Mouse (Mus musculus): ENCODE measurements around the gene Nes. TPM values are rescaled to one million over a fixed set of nuclear protein-coding genes. Genes with fewer than 3 reads are reported as not detected.

Gene Nes
- total RNA-seq, 2 experiments from 2014 or later: 5.7 to 6.2 TPM

DNA sequence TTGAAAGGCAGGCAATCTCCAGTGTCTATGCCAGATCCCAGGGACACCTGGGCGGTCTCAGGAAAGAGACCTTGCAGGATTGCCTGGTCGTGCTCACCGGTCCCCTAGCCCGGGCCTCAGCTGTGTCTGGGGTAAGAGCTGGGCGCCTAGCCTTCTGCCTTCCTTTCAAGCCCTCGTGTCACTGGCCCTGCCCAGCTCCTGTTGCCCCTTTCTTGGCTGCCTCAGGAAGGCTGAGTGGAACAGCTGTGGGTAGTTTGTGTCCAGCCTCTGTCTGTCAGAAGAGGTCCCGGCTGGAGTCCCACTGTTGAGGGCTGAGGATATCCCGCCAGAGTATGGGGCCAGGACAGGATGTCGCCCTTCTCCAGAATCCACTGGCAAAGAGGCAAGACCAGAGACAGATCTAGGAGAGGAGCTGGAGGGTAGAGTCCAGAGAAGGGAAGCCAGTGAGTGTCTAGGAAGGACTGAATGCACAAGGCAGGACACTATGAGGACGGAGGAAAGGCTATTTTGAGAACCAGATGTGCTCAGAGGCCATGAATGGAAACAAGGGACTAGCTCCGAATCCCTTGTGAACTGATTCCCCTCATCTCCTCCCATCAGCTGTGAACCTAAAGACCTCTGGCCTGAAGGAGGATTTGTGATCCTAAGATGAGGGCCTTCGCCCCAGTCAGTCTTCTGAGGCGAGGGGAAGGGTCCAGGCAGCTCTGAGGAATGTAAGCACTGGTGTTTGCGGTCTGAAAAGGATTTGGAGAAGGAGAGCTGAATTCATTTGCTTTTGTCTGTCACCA lies 2.9 kb downstream of the Nes start:
- intact Hi-C loops (cut with DNase I): no loop called here
- no peak overlapping the region for H3K27ac ChIP-seq
- TF ChIP-seq CTCF (IDR thresholded peaks at IDR 0.05): no peak
- DNase-seq (ENCODE audit: extremely low spot score in 1 of 2, low spot score in 2 of 2): no peak
- no peak overlapping the region for H3K4me3 ChIP-seq

DNA sequence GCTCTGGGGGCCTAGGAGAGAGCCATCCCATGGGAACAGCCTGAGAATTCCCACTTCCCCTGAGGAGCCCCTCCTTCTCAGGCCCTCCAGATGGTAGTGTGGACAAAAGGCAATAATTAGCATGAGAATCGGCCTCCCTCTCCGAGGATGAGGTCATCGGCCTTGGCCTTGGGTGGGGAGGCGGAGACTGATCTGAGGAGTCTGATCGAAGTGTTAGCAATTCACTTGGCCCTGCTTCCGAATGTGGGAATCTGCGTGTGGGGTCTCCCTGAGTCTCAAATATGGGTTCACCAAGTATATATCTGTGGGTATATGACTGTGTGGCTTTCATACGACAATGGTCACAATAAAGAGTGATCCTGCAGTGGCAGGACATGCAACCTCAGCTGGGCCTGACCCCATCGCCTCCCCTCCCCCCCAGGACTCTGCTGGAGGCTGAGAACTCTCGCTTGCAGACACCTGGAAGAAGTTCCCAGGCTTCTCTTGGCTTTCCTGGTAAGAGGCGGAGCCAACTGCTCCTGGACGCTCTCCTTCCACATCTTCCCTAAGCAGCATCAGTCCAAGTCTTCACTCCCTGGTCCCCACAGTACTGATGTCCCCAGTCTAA lies 3.6 kb downstream of the Nes start:
- no peak for DNase-seq (ENCODE audit: extremely low spot score in 1 of 2, low spot score in 2 of 2)
- intact Hi-C loops (cut with DNase I): no loop called here
- no peak overlapping the region for H3K27ac ChIP-seq
- no peak overlapping the region for H3K4me3 ChIP-seq
- TF ChIP-seq CTCF (IDR thresholded peaks at IDR 0.05): no peak

DNA sequence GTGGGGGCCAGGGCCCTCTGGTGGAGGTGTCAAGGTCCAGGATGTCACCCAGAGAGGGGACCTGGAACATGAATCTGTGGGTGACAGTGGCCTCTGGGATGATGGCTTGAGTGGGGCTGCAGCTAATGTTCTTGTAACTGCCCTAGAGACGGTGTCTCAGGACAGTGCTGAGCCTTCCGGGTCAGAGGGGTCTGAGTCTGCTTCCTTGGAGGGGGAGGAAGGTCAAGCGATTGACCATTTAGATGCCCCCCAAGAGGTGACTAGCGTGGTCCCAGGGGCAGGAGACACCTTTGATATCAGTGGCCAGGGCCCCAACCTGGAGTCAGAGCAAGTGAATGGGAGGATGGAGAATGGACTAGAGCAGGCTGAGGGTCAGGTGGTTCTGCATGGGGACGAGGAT lies 8.6 kb downstream of the Nes start:
- H3K4me3 ChIP-seq: no peak overlapping the region
- intact Hi-C loops (cut with DNase I): no loop called here
- DNase-seq (ENCODE audit: extremely low spot score in 1 of 2, low spot score in 2 of 2): no peak
- no peak overlapping the region for H3K27ac ChIP-seq
- no peak for TF ChIP-seq CTCF (IDR thresholded peaks at IDR 0.05)

DNA sequence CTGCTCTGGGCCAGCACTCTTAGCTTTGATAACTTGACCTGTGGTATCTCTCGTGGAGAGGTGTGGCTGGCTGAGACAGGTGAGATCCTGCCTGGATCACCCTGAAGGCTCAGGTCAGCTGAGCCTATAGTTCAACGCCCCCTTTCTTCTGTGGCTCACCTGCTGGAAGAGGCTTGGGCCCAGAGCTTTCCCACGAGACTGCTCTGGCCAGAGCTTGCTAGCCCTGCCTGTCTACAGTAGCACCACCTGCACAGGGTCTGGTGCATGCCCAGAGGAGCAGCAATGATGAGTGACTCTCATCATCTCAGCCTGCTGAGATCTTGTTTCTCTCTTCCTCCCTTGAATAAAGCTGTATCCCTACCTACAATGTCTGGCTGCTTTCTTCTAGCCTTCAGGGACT lies 9.2 kb downstream of the Nes start:
- DNase-seq (ENCODE audit: extremely low spot score in 1 of 2, low spot score in 2 of 2): no peak
- TF ChIP-seq CTCF (IDR thresholded peaks at IDR 0.05): no peak
- intact Hi-C loops (cut with DNase I): no loop called here
- Histone ChIP-seq H3K4me3 (no peak overlapping the region), H3K27ac (no peak overlapping the region)

DNA sequence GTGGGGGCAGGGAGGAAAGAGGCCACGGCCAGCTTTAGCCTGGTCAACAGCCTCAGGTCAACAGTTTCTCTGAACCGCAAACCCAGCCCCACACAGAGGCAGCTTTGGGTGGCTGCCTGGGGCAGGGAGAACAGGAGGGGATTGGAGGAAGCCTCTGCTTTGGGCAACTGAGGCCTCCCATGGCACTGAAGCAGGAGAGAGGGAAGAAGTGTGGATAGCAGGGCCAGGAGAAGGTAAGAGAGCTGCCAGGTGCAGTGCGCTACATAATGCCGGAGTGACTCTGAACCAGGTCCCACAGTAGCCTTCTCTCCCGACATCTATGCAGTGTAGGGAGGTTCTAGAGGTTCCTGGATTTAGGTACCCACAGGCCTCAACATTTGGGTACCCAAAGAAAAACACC lies 9.8 kb downstream of the Nes start:
- Histone ChIP-seq H3K27ac (no peak overlapping the region), H3K4me3 (no peak overlapping the region)
- intact Hi-C loops (cut with DNase I): no loop called here
- TF ChIP-seq CTCF (IDR thresholded peaks at IDR 0.05): no peak
- DNase-seq (ENCODE audit: extremely low spot score in 1 of 2, low spot score in 2 of 2): no peak

DNA sequence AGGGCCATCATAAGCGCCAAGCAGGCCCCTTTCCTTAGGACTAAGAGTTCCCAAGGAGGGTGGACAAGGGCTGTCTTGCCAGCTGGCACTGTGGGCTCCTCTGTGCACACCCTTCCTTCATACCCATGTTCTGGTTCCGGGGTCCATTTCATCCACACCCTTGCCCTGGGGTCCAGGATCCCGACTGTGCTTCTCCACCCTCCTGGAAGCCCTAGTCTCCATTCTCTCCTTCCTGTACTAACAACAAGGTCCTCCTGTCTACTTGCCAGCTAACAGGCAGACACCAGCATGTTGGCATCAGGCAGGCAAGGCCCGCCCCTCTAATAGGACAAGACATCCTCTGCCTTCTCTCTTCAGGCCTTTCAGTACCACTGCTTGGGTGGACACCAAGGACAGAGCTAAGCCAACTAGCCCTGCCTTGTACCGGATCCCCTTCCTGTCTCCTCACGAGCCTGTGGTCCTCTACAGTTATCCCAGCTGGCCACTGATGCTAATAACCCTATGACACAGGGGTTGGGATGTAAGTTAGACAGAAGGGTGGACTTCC lies 10.4 kb downstream of the Nes start:
- no peak overlapping the region for H3K4me3 ChIP-seq
- no peak overlapping the region for H3K27ac ChIP-seq
- no peak for DNase-seq (ENCODE audit: extremely low spot score in 1 of 2, low spot score in 2 of 2)
- intact Hi-C loops (cut with DNase I): no loop called here
- TF ChIP-seq CTCF (IDR thresholded peaks at IDR 0.05): no peak

DNA sequence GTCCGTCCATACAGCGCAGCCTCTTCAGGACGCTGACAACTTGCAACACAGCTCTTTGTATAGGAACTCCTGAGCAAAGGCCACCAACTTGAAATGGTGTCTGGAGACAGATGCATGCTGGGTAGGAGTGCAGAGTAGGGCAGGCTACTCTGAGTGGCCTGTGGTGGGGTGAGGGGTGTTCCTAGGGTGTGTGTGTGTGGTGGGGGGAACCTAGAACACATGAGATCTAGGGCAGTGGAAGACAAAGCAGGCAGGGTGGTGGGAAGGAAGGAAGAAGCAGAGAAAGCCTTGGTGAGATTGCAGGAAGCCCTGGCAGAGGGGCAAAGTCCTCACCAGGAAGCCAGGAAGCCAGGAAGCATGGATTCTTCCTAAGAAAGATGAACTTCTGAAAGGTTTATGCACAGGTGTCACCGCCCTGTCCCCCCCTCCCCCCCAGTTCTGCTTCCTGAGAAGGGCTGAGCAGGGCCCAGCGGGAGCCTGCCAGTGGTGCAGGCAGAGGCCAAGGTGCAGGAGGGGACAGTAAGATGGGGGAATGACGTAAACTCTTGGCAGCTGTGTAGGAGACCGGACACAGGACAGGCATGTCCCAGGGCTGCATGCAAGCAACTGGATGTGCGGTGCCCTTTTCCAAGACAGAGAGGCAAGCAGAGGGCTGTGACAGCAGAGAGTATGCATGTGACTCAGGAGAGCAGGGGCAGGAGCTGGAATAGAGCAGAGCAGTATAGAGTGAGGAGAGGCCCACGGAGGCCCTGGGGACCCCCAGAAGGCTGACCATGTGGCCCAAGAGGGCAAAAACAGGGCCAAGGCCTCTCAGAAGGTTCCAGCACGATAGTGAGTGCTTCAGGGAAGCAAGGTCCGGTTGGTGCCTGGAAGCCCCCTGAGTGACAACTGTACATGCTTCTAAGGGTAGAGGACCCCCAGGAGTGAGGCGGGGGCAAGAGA lies 11.3 kb downstream of the Nes start:
- no peak for TF ChIP-seq CTCF (IDR thresholded peaks at IDR 0.05)
- no peak for DNase-seq (ENCODE audit: extremely low spot score in 1 of 2, low spot score in 2 of 2)
- Histone ChIP-seq H3K4me3 (no peak overlapping the region), H3K27ac (peak overlapping the region; percentile 75; the same call in 1 of the 2 replicates)
- intact Hi-C loops (cut with DNase I): no loop called here

DNA sequence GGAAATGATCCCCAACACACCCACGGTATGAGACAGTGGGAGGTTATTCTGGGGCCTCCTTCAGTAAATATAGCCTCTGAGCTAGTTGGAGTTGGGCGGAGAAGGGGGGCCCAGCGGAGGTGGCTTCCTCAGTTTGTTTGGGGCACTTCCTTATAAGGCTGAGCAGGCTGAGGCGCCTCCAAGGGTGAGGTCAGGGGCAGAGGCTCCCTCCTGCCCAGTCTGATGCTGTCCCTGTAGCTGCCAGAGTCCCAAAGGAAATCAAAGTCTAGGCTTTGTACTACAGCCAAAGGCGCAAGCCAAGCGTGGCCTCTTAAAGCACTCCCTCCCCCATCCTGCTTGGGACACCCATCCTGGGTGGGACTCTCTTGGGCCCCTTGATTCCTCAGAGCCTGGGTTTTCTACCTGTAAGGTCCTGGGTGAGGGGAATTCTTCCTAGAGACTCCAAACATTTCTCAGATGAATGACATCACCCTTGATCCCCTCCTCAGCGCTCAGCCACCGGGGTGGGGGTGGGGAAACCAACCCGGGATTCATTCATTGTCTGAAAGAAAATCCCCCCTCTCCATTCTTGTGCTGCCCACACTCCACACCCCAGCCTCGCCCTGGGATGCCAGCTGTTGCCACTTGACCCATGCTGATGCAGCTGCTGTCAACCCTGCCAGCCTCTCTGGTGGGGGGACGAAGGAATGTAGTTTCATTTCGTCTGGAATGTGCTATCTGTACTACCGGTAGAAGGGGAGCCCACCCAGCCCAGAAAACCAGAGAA lies 12.1 kb downstream of the Nes start:
- Histone ChIP-seq H3K4me3 (no peak overlapping the region), H3K27ac (peak overlapping the region; percentile 75; the same call in 1 of the 2 replicates)

DNA sequence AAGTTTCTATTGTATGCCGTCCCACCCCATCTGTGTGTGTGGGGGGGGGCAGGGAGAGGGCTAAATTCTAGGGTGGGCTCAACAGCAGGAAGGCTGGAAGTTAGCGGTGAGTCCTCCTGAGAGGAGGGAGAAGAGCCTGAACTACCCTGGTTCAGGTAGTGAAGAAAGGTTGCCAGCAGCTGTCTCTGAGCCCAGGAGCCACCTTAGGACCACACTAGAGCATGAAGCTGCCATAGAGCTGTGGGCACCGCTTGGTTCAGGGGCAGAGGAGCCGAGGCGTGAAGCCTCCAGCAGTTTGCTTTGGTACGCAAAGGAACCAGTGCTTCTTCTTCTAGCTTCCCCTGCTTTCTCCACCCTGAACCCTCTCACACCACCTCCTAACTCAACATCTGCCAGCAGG lies 12.7 kb downstream of the Nes start:
- TF ChIP-seq CTCF (IDR thresholded peaks at IDR 0.05): no peak
- Histone ChIP-seq H3K27ac (no peak overlapping the region), H3K4me3 (no peak overlapping the region)
- intact Hi-C loops (cut with DNase I): no loop called here
- DNase-seq (ENCODE audit: extremely low spot score in 1 of 2, low spot score in 2 of 2): no peak

More for the DNA sequence above, 12.1 kb downstream of the Nes start:
- TF ChIP-seq CTCF (IDR thresholded peaks at IDR 0.05): no peak
- intact Hi-C loops (cut with DNase I): no loop called here
- no peak for DNase-seq (ENCODE audit: extremely low spot score in 1 of 2, low spot score in 2 of 2)

DNA sequence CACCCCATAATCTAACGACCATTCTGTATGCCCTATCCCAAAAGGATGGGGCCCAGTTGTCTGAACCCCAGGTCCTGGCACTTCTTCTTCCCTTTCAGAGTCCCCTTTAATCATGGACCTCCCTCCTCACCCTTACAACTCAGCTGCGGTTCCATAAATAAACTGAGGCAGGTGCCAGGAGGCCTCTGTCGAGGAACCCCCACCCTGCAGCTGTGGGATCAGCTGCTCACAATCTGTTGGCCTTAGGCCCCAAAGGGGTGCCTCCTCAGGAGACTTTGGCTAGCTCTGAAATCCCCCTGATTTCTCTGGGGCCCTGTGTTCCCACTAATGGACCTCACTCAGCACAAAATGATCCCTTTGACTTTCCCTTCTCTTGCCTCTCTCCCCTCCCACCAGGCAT lies 13.2 kb downstream of the Nes start:
- TF ChIP-seq CTCF (IDR thresholded peaks at IDR 0.05): no peak
- intact Hi-C loops (cut with DNase I): no loop called here

More for the DNA sequence above, 13.2 kb downstream of the Nes start:
- no peak for DNase-seq (ENCODE audit: extremely low spot score in 1 of 2, low spot score in 2 of 2)
- H3K4me3 ChIP-seq: no peak overlapping the region
- H3K27ac ChIP-seq: no peak overlapping the region
